Mouse (Mus musculus) limb, embryonic 14.5 days (tissue): ENCODE data around the gene Macrod2. TPM values are rescaled to one million over a fixed set of nuclear protein-coding genes. Genes with fewer than 3 reads are reported as not detected.

Source experiments
- ATAC-seq: fragments of 200-750 bp; cut with Nextera tagmentation; 2 replicates; pipeline ENCODE4 v1.8.0; 2017; ENCODE audit warnings: low read depth, moderate number of reproducible peaks, moderate TSS enrichment; ENCODE audit not compliant: low FRiP score
- DNase-seq: peaks from one replicate; pipeline ENCODE4 v3.0.0-alpha.2; 2015; ENCODE audit warnings: low spot score
- H3K27ac ChIP-seq: fragments of 300-500 bp; sonication (generic); replicated peaks from 2 replicates; pipeline ENCODE4 v1.5.1; 2014; ENCODE audit warnings: low read depth, mild to moderate bottlenecking, low read length, moderate library complexity, mixed read lengths
- H3K27me3 ChIP-seq: fragments of 300-500 bp; sonication (generic); 2 replicates; pipeline ENCODE4 v1.6.1; 2014; ENCODE audit warnings: low read length, mixed read lengths; ENCODE audit not compliant: control insufficient read depth, insufficient read depth
- H3K36me3 ChIP-seq: fragments of 300-500 bp; sonication (generic); 2 replicates; pipeline ENCODE4 v1.6.1; 2014; ENCODE audit warnings: mild to moderate bottlenecking, low read length, moderate library complexity, mixed read lengths; ENCODE audit not compliant: control insufficient read depth, insufficient read depth
- H3K4me1 ChIP-seq: fragments of 300-500 bp; sonication (generic); 2 replicates; pipeline ENCODE4 v1.6.1; 2014; ENCODE audit warnings: antibody characterized with exemption, low read length, mixed read lengths; ENCODE audit not compliant: control insufficient read depth, insufficient read depth
- H3K4me2 ChIP-seq: fragments of 300-500 bp; sonication (generic); replicated peaks from 2 replicates; pipeline ENCODE4 v1.6.1; 2014; ENCODE audit warnings: low read depth, mild to moderate bottlenecking, low read length, moderate library complexity; ENCODE audit not compliant: severe bottlenecking
- H3K4me3 ChIP-seq: fragments of 300-500 bp; sonication (generic); replicated peaks from 2 replicates; pipeline ENCODE4 v1.5.1; 2014; ENCODE audit warnings: low read length
- H3K9ac ChIP-seq: fragments of 300-500 bp; sonication (generic); 2 replicates; pipeline ENCODE4 v1.6.1; 2014; ENCODE audit warnings: mild to moderate bottlenecking, low read depth, low read length, moderate library complexity; ENCODE audit not compliant: severe bottlenecking
- H3K9me3 ChIP-seq: fragments of 300-500 bp; sonication (generic); 2 replicates; pipeline ENCODE4 v1.6.1; 2016; ENCODE audit warnings: low read length; ENCODE audit not compliant: control insufficient read depth
- POLR2A ChIP-seq: fragments of 200-500 bp; IDR thresholded peaks from 2 replicates; pipeline ENCODE4 v1.8.0; 2012; ENCODE audit warnings: inconsistent platforms, mild to moderate bottlenecking, moderate library complexity, borderline replicate concordance; ENCODE audit not compliant: insufficient read depth, insufficient read length; ENCODE audit errors: extremely low read depth
- WGBS: fragments of 180-500 bp; shearing (Covaris S2); extraction: QIAGEN DNeasy Blood & Tissue Kit; methylation state at CpG from one replicate; pipeline ENCODE4 v1.1.7; 2014; 5-methylcytosine and 5-hydroxymethylcytosine counted together
- polyA plus RNA-seq, 2 experiments: library from polyadenylated mRNA; depleted of rRNA in 1 of 2; stranded (reverse) in 1 of 2; unstranded in 1 of 2; fragments of >200 nt; fragmentation: Nextera tagmentation in 1 of 2; extraction: Ambion mirVana in 1 of 2; gene quantifications; 2 replicates each; pipeline versions ENCODE4 v1.2.1 to v1.2.3; 2012 to 2014

The Macrod2 gene
- polyA plus RNA-seq, 2 experiments = 8.5 to 24.5 TPM

DNA sequence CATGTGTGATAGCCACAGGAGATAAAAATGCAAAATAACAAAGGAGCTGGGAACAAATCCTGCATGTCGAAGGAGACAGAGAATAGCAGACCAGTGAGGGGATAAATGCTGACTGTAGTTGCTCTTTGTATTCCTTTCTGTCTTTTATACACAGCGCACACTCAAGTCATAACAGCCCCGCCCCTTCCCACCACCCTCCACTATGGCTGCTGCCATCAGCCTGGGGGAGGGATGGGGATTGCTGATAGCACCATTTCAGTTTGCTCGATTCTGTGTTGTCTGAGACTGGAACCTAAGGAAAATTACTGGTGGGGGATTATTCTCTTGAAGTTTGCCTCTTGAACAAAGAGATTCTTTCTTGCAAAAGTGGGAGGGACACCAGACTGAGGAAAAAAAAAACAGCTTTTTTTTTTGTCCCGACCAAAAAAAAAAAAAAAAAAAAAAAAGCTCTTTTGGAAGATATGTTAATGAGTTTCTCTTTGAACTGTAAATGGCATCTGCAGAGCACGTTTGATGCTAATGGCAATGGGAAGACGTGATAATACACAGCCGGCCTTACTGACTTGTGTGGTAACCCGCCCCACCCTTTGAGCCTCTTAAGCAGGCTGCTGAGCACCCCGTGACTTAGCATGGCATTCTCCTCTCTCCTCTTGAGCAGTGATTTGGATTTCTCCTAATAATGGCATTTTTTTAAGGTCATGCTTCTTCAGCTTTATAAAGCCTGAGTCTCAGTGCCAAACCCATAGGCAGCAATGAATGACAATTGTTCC is 1768.6 kb downstream of the Macrod2 start:
- Histone ChIP-seq H3K9ac (no peak overlapping the region), H3K9me3 (no peaks in the 10 kb centered on the region), H3K27me3 (no peaks in the 10 kb centered on the region), H3K27ac (no peak overlapping the region), H3K4me1 (no peaks in the 10 kb centered on the region), H3K4me2 (no peak overlapping the region), H3K36me3 (no peaks in the 10 kb centered on the region), H3K4me3 (no peak overlapping the region)
- DNase-seq (no peak), ATAC-seq (no peak)
- 34% methylated on average over 10 of the region's 10 CpGs for WGBS
- TF ChIP-seq POLR2A = no peak

DNA sequence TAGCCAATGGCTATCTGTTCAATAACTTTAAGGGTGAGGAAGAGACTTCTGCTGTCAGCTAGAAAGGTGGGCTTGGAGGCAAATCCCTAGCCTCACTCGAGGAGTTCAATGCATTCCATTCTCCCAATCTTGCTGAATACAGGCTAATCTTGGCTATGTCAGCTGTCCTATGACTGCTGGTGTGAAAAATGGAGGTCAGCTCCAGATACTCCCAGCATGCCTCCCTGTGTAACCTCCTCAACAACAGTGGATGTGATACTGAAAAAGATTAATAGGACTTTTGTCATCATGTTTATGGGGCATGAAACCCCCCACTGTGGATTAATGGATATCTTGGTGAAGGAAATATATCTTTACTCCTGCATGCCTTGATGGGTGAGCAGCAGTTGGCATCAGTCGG is 1774.5 kb downstream of the Macrod2 start:
- no peak for DNase-seq
- Histone ChIP-seq H3K4me2 (no peak overlapping the region), H3K9ac (no peak overlapping the region), H3K9me3 (no peaks in the 10 kb centered on the region), H3K27ac (no peak overlapping the region), H3K4me1 (no peaks in the 10 kb centered on the region), H3K27me3 (no peaks in the 10 kb centered on the region), H3K36me3 (no peaks in the 10 kb centered on the region), H3K4me3 (no peak overlapping the region)
- ATAC-seq = no peak
- TF ChIP-seq POLR2A = no peak
- WGBS = 78% methylated on average over 2 of the region's 2 CpGs

DNA sequence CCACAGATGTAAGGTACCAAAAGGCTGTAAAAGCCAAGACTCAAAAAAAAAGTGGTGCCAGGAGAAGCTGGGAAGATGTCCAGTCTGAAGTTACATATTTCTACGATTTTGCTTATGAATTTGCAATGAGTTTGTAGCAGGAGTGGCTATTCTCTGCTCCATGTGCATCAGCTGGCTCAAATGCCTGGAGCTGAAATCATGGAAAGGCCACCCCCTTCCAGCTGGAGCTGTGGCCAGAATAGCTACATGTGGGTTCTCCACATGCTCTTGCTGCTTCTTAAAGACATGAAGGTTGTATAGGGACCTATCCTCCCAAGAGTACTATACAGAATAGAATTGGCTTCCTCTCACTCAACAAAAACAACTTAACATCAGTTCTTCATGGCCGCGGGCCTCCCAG is 1777.6 kb downstream of the Macrod2 start:
- Histone ChIP-seq H3K27ac (no peak overlapping the region), H3K4me3 (no peak overlapping the region), H3K9me3 (no peaks in the 10 kb centered on the region), H3K4me1 (no peaks in the 10 kb centered on the region), H3K36me3 (no peaks in the 10 kb centered on the region), H3K9ac (no peak overlapping the region), H3K4me2 (no peak overlapping the region), H3K27me3 (no peaks in the 10 kb centered on the region)
- ATAC-seq (no peak), DNase-seq (no peak)
- no peak for TF ChIP-seq POLR2A
- whole genome bisulfite sequencing = 92% methylated on average over 3 of the region's 3 CpGs

DNA sequence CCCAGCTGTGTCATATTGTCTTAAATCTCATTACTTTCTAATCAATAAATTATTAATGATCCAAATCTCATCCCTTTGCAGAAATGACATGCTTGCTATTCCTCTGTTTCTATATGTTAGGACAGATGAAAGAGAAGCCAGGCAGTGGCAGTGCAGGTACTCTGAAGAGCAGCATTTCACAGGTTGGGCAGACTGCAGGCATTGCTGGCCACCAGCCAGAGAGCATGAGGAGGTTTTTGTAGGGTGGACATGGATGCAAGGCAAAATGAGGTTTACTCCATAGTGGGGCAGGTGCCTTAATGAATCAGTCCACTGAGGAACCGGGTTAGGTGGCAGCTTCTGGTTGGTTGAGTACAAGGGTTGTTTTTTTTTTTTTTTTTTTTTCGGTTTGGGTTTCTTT is 1778.9 kb downstream of the Macrod2 start:
- no peak for TF ChIP-seq POLR2A
- Histone ChIP-seq H3K27ac (no peak overlapping the region), H3K9ac (no peak overlapping the region), H3K4me2 (no peak overlapping the region), H3K9me3 (no peaks in the 10 kb centered on the region), H3K27me3 (no peaks in the 10 kb centered on the region), H3K4me3 (no peak overlapping the region), H3K4me1 (no peaks in the 10 kb centered on the region), H3K36me3 (no peaks in the 10 kb centered on the region)
- no peak for ATAC-seq
- WGBS = 94% methylated on average over 2 of the region's 2 CpGs
- DNase-seq = no peak

DNA sequence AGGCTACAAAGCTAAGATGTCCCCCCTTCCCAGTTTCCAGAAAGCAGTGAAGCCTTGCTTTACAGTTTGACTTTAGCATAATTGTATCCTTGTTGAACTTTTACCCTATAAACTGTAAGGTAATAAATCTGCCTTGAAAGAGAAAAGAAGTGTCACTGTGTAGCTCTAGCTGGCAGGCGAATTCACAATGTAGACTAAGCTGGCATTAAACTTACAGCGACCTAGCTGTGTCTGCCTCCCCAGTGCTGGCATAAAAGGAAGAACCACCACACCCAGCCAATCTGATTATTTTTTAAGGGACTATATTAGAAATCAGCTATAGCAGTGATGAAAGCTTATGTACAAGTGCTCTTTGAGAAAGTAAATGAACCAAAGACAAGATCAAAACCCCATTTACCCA is 1791.8 kb downstream of the Macrod2 start:
- no peaks in the 10 kb centered on the region for H3K36me3 ChIP-seq
- ATAC-seq (no peak), DNase-seq (no peak)
- H3K9me3 ChIP-seq = no peaks in the 10 kb centered on the region
- WGBS = 43% methylated on average over 2 of the region's 2 CpGs
- no peak overlapping the region for H3K4me2 ChIP-seq
- no peaks in the 10 kb centered on the region for H3K27me3 ChIP-seq
- no peak for TF ChIP-seq POLR2A
- no peaks in the 10 kb centered on the region for H3K4me1 ChIP-seq
- H3K27ac ChIP-seq = no peak overlapping the region
- no peak overlapping the region for H3K9ac ChIP-seq
- no peak overlapping the region for H3K4me3 ChIP-seq

DNA sequence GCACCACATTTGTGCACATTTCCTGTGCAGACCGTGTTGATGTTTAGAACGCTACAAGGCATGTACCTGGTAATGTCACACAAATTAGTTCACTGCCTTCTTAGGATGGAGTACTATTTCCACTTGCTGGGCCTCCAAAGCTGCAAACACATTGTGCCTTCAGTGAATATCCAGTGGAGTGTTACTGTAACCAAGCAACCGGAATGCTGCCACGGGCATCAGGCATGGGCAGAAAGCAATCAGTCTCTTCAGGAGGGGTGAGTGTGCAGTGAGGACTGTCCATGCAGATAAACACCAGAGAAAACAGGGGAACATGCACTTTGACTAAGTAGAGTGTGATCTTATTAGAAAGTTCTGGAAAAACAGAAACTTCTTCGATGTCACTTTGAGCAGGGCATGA is 1792.3 kb downstream of the Macrod2 start:
- Histone ChIP-seq H3K27me3 (no peaks in the 10 kb centered on the region), H3K4me3 (no peak overlapping the region), H3K9ac (no peak overlapping the region), H3K4me2 (no peak overlapping the region), H3K4me1 (no peaks in the 10 kb centered on the region), H3K9me3 (no peaks in the 10 kb centered on the region), H3K27ac (no peak overlapping the region), H3K36me3 (no peaks in the 10 kb centered on the region)
- TF ChIP-seq POLR2A = no peak
- WGBS = 82% methylated on average over 5 of the region's 5 CpGs
- no peak for ATAC-seq
- no peak for DNase-seq
